Mouse (Mus musculus) midbrain, embryonic 10.5 days (tissue): ENCODE results near the gene Castor1. TPM values are rescaled to one million over a fixed set of nuclear protein-coding genes. Genes with fewer than 3 reads are reported as not detected.
A peak's percentile ranks its signal among the peaks of the same experiment; 100 is the strongest.

Experiments used
- DNase-seq: peaks from one replicate; pipeline ENCODE4 v3.0.0-alpha.2; 2017; ENCODE audit warnings: low spot score
- H3K27ac ChIP-seq: fragments of 300-500 bp; sonication (generic); replicated peaks from 2 replicates; pipeline ENCODE4 v1.5.1; 2016; ENCODE audit warnings: mild to moderate bottlenecking
- H3K27me3 ChIP-seq: fragments of 300-500 bp; sonication (generic); 2 replicates; pipeline ENCODE4 v1.6.1; 2016; ENCODE audit warnings: low read depth, mild to moderate bottlenecking; ENCODE audit not compliant: poor library complexity, severe bottlenecking
- H3K36me3 ChIP-seq: fragments of 300-500 bp; sonication (generic); 2 replicates; pipeline ENCODE4 v1.6.1; 2016; ENCODE audit warnings: mild to moderate bottlenecking, moderate library complexity
- H3K4me1 ChIP-seq: fragments of 300-500 bp; sonication (generic); 2 replicates; pipeline ENCODE4 v1.6.1; 2016
- H3K4me3 ChIP-seq: fragments of 300-500 bp; sonication (generic); 2 replicates; pipeline ENCODE4 v1.5.1; 2016; ENCODE audit warnings: mild to moderate bottlenecking, moderate library complexity
- H3K9me3 ChIP-seq: fragments of 300-500 bp; sonication (generic); replicated peaks from 2 replicates; pipeline ENCODE4 v1.6.1; 2016; ENCODE audit warnings: mild to moderate bottlenecking
- WGBS: fragments of 180-500 bp; shearing (Covaris S2); methylation state at CpG from one replicate; pipeline ENCODE4 v1.1.7; 2016; 5-methylcytosine and 5-hydroxymethylcytosine counted together
- polyA plus RNA-seq: library from polyadenylated mRNA; unstranded; fragments of >200 nt; fragmentation: Nextera tagmentation; extraction: Ambion mirVana; gene quantifications from 2 replicates; pipeline ENCODE4 v1.2.1, GENCODE M21; 2016

Castor1 gene
- polyA plus RNA-seq, 1 experiment from 2014 or later = 3.4 TPM

DNA sequence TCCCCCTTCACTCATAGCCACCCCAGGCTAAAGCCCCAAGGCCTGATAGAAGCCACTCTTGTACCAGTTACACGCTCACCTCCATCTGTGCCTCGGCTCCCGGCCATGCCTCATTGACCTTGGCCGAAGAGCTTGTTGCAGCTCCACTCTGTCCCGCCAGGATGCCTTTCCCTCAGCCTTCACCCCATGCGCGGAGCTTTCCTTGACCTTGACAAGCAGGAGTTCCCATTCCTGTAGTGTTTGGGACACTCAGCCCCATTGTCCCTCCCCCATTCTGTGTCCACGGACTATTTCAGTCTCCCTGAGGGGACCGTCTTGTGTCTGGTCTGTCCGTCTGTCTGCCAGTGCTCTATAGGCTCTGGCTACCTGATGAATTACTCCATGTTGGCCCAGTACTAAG lies 4.9 kb upstream of the Castor1 start:
- no peak for DNase-seq
- peaks cover 4% of the 10 kb centered on the region; the same call in 1 of the 2 replicates for H3K9me3 ChIP-seq
- H3K36me3 ChIP-seq = peaks cover 77% of the 10 kb centered on the region
- no peak overlapping the region for H3K4me3 ChIP-seq
- H3K4me1 ChIP-seq = peaks cover 5% of the 10 kb centered on the region
- peaks cover 8% of the 10 kb centered on the region for H3K27me3 ChIP-seq
- 95% methylated on average over 10 of the region's 10 CpGs for WGBS
- no peak overlapping the region for H3K27ac ChIP-seq

- peaks cover 23% of the 10 kb centered on the region for H3K27me3 ChIP-seq
- H3K27ac ChIP-seq = no peak overlapping the region
- H3K9me3 ChIP-seq = peaks cover 4% of the 10 kb centered on the region; the same call in 1 of the 2 replicates
- peaks cover 63% of the 10 kb centered on the region for H3K36me3 ChIP-seq
- 95% methylated on average over 14 of the region's 14 CpGs for WGBS
- no peak for DNase-seq
- H3K4me1 ChIP-seq = peaks cover 20% of the 10 kb centered on the region
- no peak overlapping the region for H3K4me3 ChIP-seq
Measured at GRCm38 (mm10) chr11:4214572-4214971, 3.5 kb upstream of the Castor1 start.

DNA sequence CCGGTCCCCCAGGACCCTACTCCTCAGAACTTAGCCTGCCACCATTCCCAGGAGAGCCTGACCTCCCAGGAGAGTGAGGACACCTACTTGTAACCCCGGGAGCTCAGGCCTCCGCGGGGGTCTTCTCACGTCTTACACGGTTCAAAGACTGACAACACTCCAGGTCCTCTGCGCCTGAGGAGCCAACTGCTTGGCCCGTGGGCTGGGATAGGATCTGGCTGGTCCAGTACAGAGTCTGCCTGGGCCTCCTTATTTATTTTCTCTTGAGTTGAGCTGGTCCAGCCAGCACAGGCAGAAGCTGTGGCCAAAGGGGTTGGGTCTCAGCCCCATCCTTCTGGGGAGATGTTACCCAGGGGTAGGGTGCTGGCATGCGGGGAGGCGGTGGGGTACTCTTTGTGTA lies 3.0 kb upstream of the Castor1 start:
- Histone ChIP-seq H3K4me1 (peaks cover 20% of the 10 kb centered on the region), H3K27me3 (peaks cover 28% of the 10 kb centered on the region), H3K4me3 (no peak overlapping the region), H3K36me3 (peaks cover 58% of the 10 kb centered on the region), H3K27ac (no peak overlapping the region), H3K9me3 (peaks cover 4% of the 10 kb centered on the region; the same call in 1 of the 2 replicates)
- WGBS = 84% methylated on average over 10 of the region's 10 CpGs
- no peak for DNase-seq

DNA sequence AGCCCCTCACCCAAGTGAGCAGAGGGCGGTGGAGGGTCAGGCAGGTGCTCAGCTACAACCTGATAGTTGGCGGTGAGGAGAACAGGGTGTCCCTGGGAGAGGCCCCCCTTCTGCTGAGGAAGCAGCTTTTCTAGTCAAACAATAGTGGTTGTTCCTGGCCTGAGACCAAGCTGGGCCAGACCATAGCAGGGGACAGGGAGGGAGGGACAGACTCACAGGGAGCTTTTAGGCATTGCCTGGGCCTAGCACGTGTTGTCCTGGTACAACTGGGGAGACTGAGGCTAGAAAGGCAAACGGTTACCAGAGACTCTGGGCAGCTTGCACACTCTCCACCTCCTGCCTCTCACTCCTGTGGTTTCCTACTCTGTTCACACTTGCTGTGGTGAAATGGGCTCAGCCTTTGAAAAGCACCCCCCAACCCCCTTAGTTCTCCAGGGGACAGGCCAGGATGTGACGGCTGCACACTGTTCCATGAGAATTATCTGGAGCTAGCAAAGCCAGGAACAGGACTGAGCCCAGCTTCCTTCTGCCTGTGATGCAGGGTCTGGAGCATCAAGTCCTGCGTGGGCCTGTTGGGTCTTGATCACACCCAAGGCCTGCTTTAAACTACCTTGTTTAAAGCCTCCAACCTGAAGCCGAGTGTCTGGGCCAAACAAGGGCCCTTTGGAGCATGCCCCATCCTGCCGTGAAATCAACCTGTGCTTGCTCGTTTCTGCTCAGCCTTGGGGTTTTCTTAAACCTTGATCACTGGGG lies 1.6 kb upstream of the Castor1 start:
- no peak for DNase-seq

GRCm38 (mm10) chr11:4218637-4219036 lies 612 bp downstream of the Castor1 start:
- H3K9me3 ChIP-seq = peaks cover 4% of the 10 kb centered on the region; the same call in 1 of the 2 replicates
- H3K36me3 ChIP-seq = peaks cover 24% of the 10 kb centered on the region
- peak overlapping the region; percentile 55 for H3K27ac ChIP-seq
- WGBS = 2% methylated on average over 6 of the region's 6 CpGs
- DNase-seq = no peak
- peak overlapping the region; percentile 64 for H3K4me3 ChIP-seq
- H3K27me3 ChIP-seq = peaks cover 30% of the 10 kb centered on the region
- peaks cover 33% of the 10 kb centered on the region for H3K4me1 ChIP-seq

More for the DNA sequence above, 1.6 kb upstream of the Castor1 start:
- Histone ChIP-seq H3K4me3 (no peak overlapping the region), H3K36me3 (peaks cover 47% of the 10 kb centered on the region), H3K27ac (no peak overlapping the region), H3K9me3 (peaks cover 4% of the 10 kb centered on the region; the same call in 1 of the 2 replicates), H3K27me3 (peaks cover 30% of the 10 kb centered on the region), H3K4me1 (peaks cover 30% of the 10 kb centered on the region)
- WGBS = 86% methylated on average over 9 of the region's 9 CpGs

DNA sequence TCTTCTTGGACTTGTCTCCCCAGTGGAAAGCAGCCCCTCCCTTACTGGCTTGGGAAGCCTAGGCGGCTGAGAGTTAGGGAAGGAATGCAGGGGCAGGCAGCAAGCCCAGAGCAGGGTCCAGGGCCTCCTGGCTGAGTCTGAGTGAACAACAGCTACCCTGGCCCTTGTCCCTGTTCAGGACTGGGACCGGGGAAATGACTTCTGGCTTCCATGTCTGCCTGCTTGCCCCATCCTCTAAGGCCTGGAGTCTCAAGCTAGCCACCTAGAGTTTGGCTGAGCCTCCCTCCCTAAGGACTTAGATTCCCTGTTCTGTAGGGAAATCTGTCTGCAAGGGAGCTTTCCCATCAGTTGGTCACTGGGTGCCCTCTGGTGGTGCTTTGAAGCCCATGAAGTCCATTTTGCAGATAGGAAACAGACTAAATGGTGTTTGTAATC lies 1.3 kb downstream of the Castor1 start:
- Histone ChIP-seq H3K27ac (no peak overlapping the region), H3K9me3 (peaks cover 4% of the 10 kb centered on the region; the same call in 1 of the 2 replicates), H3K4me3 (no peak overlapping the region), H3K27me3 (peaks cover 30% of the 10 kb centered on the region), H3K4me1 (peaks cover 33% of the 10 kb centered on the region), H3K36me3 (peaks cover 18% of the 10 kb centered on the region)
- 10% methylated on average over 2 of the region's 2 CpGs for WGBS
- peak; percentile 52 for DNase-seq

DNA sequence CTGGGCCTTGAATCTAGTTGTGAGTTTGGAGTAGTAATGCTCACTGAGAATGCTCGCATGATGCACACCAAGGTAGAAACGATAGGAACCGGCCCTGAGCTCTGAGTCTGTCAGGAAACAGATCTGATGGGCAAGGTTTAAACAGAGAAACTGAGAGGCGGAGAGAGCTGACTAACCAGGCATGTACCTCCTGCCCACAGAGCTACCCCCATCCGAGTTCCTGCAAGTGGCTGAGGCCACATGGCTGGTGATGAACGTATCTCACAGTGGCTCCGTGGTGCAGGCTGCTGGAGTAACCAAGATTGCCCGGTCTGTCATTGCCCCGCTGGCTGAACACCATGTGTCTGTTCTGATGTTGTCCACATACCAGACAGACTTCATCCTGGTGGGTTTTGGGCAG lies 1.9 kb downstream of the Castor1 start:
- peaks cover 12% of the 10 kb centered on the region for H3K36me3 ChIP-seq
- peaks cover 30% of the 10 kb centered on the region for H3K27me3 ChIP-seq
- H3K4me1 ChIP-seq = peaks cover 33% of the 10 kb centered on the region
- no peak overlapping the region for H3K27ac ChIP-seq
- 61% methylated on average over 9 of the region's 9 CpGs for WGBS
- peaks cover 4% of the 10 kb centered on the region; the same call in 1 of the 2 replicates for H3K9me3 ChIP-seq
- no peak overlapping the region for H3K4me3 ChIP-seq
- DNase-seq = no peak

DNA sequence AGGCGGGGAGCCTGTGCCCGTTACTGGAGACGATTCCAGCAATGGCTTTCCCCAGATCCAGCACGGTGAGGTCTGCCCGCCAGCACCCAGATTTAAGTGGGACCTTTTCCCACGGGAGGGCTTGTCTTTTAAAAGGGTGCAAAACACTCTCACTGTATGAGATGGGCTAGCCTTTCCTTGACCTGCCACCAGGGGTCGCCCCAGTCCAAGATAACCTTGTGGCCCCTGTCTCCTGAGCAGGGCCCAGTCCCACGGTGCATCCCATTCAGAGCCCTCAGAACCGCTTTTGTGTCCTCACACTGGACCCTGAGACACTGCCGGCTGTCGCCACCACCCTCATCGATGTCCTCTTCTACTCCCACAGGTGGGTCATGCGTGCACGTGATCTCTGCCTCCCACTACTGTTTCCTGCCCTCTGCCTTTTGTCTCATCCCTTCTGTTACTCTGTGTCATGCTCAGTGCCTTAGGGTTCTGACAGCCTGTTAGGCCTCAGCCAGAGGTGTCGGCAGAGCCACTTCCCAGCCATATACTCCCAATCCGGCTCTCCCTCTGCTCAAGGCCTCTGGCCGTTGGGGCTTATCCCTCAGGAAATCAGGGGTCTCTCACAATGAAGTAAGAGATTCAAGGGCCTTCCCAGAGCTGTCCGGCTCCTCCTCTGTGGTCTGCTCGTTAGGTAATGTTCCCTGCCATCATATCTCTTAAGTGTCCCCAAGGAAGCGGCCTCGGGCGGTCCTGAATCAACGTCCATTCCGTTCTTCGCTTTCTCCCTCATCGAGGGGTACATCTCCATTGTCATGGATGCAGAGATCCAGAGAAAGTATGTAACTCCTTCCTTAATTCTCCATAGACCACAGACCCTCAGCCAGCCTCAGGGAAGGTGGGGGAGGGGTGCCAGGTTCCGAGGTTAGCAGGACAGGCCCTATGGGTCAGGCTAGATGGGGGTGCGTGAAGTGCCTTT lies 2.7 kb downstream of the Castor1 start:
- DNase-seq = peak; percentile 72
- H3K27me3 ChIP-seq = peaks cover 30% of the 10 kb centered on the region
- peaks cover 33% of the 10 kb centered on the region for H3K4me1 ChIP-seq
- H3K36me3 ChIP-seq = peaks cover 4% of the 10 kb centered on the region
- 0 out of 2 replicates have a peak overlapping the region, but pooled peaks have one; percentile 2 for H3K27ac ChIP-seq
- WGBS = 46% methylated on average over 28 of the region's 28 CpGs
- peaks cover 4% of the 10 kb centered on the region; the same call in 1 of the 2 replicates for H3K9me3 ChIP-seq
- no peak overlapping the region for H3K4me3 ChIP-seq

DNA sequence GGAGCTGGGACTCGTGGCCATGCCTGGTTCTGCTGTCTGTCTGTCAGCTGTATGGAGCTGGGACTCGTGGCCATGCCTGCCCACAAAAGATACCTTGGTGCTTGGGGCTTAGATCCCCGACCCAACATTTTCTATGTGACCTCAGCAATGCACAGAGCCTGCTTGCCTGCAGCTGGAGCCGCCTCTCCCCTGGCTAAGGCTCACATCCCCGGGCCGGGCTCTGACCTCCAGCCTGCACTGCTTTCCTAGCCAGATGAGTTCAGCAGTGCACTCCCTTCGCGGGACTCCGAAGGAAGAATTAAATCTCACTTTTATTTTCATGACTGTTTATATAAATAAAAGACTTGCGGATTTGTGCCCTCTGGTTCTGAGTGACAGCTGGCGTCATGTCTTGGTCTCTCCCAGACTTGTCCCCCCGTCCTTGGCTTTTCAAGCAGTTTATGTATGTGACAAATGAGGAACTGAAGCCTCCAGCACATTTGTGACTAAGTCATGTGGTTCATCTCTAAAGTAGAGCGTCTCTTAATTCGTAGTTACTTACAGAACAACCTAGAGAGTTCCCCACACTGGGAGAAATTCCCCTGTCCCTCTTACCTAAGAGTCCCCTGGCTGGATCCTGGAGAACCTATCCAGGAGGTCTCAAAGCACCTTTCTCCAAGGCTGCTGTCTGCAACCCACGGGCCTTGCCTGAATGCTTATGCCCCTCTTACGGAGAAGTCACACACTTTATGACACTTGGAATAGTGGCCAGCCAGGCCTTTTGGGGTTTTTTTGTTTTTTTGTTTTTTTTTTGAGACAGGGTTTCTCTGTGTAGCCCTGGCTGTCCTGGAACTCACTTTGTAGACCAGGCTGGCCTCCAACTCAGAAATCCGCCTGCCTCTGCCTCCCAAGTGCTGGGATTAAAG lies 4.3 kb downstream of the Castor1 start:
- peaks cover 4% of the 10 kb centered on the region; the same call in 1 of the 2 replicates for H3K9me3 ChIP-seq
- no peak overlapping the region for H3K27ac ChIP-seq
- no peak for DNase-seq
- peaks cover 33% of the 10 kb centered on the region for H3K4me1 ChIP-seq
- H3K36me3 ChIP-seq = no peaks in the 10 kb centered on the region
- H3K4me3 ChIP-seq = no peak overlapping the region
- 82% methylated on average over 17 of the region's 17 CpGs for WGBS
- peaks cover 30% of the 10 kb centered on the region for H3K27me3 ChIP-seq

- Histone ChIP-seq H3K9me3 (no peaks in the 10 kb centered on the region), H3K27me3 (peaks cover 17% of the 10 kb centered on the region), H3K4me3 (peak overlapping the region; percentile 21; the same call in 1 of the 2 replicates), H3K36me3 (no peaks in the 10 kb centered on the region), H3K27ac (peak overlapping the region; percentile 28; the same call in 1 of the 2 replicates), H3K4me1 (peaks cover 26% of the 10 kb centered on the region)
- 29% methylated on average over 7 of the region's 7 CpGs for WGBS
- DNase-seq = no peak
Measured at GRCm38 (mm10) chr11:4223393-4224188, 5.6 kb downstream of the Castor1 start.

- Histone ChIP-seq H3K27me3 (peaks cover 11% of the 10 kb centered on the region), H3K36me3 (no peaks in the 10 kb centered on the region), H3K9me3 (no peaks in the 10 kb centered on the region), H3K4me3 (no peak overlapping the region), H3K27ac (no peak overlapping the region), H3K4me1 (peaks cover 21% of the 10 kb centered on the region)
- 42% methylated on average over 2 of the region's 2 CpGs for WGBS
- no peak for DNase-seq
Measured at GRCm38 (mm10) chr11:4224223-4224622, 6.2 kb downstream of the Castor1 start.
